Mouse (Mus musculus) common myeloid progenitor, adult 5-6 weeks (primary cell): Measurements from ENCODE around the gene Rnf215. TPM values are rescaled to one million over a fixed set of nuclear protein-coding genes. Genes with fewer than 3 reads are reported as not detected.
"Not testable (repeated sequence)": the region's sequence is repeated elsewhere in the genome, so short reads cannot be mapped to it uniquely, and the experiment has no call there.

ENCODE experiments used
- ATAC-seq: replicated peaks from 2 replicates; pipeline ENCODE4 v1.8.0; 2016; ENCODE audit warnings: low read depth, mild to moderate bottlenecking, moderate TSS enrichment, inconsistent platforms; ENCODE audit not compliant: poor library complexity, severe bottlenecking
- total RNA-seq: library from RNA; stranded (forward); fragments of 200-1000, 187-1606 nt; gene quantifications from 2 replicates; pipeline ENCODE4 v1.2.3, GENCODE M21; 2017

Gene Rnf215
- total RNA-seq, 1 experiment from 2014 or later, result 11.5 TPM

DNA sequence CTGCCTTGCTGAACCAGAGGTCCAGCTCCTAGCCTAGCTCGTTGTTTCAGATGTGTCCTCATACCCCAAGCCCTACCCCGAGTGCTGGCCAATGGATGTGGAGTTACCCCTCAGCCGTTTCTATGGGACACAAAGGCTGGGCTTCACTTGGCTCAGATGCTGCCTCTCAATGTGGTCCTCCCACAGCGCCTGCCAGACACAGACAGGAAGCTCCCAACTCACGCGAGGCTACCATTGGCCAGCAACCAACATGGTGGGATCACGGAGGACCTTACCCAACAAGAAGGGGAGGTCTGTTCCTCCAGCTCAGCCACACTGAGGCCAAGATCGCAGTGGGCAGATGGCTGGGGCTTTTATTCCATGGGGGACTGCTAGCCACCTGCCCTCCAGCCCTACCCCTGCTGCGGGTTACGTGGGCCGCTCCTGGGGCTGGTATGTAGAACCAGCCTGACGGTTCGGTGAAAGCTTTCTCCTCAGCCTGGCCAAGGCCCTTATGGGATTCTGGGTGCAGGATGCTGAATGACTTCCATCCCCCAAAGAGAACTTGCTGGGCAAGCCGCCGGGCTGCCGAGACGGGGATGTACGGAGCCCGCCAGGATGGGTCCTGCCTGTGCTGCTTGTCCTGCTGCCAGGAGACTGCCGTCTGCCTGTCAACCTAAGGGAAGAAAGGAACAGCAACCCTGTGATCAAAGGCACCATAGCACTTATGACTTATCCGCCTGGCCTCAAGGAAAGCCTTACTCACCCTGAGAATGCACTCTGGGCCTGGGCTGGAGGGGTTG lies 8.5 kb downstream of the Rnf215 start:
- ATAC-seq, result no peak

DNA sequence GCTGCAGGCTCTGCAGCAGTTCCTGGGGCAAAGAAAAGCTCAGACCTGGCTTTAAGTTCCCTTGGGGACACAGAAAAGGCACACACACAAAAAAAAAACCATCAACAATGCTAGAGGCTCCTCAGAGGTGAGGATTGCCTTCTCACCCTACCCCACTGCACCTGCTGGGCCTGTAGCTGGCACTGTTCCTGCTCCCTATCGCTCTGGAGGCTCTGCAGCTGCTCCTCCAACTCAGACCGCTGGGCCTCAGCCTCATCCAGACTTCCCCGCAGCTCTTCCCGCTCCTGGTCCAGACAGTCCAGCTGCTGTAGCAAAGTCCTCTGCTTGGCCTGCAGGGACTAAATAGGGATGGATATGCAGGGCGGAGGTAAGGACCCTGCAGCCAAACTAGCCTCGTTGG lies 11.4 kb downstream of the Rnf215 start:
- no peak for ATAC-seq

DNA sequence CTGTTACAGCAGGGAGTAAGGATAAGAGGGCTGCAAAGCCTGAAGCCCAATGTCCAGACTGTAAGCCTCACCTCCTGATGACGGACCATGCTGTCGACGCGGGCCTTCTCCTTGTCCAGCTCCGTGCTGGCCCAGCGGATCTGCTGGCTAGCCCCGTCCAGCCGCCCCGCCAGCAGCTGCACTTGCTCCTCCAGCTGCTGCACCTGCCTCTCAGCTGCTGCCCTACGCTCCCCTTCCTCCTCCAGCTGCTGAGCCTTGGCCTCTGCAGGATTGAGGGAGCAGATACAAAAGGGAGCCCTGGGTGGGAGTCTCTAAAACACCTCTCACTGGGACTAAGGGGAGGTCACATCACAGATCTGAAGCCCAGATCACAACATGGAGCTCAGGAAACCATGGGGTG lies 12.1 kb downstream of the Rnf215 start:
- no peak for ATAC-seq

DNA sequence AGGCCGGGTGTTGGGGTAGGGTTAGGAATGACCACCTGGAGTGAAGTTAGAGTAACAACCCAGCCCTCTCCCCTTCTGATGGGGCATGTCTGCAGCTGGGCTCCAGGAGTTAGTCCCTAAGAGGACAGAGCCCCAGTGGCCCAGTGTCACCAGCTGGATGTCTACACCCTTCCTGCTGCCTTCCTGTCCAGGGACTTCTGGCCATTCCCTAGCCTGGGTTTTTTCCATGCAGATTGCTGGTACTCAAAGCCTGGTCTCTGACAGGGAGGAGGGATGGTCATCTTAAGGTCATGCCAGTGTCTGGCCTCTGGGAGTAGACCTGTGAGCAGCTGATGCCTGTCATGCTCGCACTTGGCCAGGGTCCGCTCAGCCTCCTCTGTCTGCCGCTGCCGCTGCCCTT lies 13.1 kb downstream of the Rnf215 start:
- ATAC-seq, result no peak

DNA sequence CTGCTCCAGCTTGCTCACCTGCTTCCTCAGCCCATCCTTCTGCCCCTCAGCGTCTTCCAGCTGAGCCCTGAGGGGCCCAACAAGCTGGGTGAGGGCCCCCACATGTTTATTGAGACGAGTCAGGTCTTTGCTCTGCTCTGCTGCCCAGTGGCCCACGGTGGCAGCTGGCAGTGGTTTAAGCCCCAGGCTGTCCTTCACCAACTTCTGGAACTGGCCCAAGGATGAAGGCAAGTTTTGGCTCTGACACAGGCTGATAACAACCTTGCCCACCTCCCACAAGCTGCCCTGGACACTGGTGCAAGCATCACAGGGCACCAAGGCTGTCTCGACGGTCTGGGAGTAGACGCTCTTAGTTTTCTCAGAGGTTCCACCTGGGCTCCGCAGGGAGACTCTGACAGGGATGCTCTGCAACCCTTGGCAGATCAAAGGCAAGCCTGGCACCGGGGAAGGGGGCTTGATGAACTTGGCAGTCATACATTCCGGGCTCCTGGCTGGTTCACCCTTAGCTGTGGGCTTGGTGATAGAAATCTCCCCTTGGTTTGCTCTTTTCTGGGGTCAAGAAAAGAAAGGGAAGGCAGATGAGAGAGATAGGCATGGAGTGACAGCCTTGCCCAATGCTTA lies 13.6 kb downstream of the Rnf215 start:
- ATAC-seq, result no peak

DNA sequence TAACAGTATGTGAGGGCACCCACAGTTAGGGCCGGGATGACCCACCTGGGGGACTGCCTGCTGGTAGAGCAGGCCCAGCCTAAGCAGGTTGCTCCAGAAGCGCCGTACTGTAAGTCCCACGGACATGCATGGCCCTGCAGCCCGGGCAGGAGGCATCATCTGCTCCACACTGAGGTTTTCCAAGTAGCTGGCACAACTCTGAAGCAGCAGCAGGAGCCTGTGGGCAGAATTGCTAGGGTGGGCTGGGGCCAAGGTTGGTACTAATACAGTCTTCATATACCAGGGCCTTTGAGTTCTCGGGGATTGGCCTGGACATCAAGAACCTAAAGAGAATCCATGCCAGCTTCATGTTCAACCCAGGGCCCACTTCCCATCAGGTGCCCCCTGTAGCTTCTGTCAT lies 14.9 kb downstream of the Rnf215 start:
- no peak for ATAC-seq

DNA sequence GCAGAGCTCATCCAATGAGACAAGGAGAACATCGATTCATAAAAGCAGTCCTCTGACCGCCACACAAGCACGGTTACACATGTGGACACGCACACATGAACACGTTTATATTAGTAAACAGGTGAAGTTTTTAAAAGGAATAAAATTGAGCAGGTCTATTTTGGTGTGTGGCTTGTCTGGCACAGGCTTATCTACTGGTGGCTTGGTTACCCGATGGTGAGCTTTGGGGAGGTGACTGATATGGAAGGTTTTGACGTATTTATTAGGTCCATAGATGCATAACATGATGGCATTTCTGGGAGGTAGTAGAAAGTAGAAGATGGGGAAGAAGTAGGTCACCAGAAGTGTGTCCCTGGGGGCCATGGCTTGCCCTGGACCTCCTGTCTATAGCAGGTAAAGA lies 18.7 kb downstream of the Rnf215 start:
- ATAC-seq, result no peak

DNA sequence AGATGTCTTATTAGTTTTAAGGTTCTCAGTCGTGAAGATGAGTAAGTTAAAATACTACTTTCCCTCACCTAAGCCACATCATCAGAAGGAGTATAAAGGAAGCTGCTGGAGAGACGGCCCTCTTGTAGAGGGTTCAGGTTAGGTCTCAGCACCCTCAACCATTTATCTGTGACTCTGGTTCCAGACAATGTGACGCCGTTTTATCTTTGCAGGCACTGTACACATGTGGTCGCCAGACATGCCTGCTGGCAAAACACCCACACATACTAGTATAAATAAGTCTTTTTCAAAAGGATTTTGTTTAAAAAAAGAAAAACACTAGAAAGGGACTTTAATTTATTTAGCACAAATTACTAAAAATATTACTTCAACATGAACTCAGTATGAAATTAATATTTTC lies 20.6 kb downstream of the Rnf215 start:
- no peak for ATAC-seq

DNA sequence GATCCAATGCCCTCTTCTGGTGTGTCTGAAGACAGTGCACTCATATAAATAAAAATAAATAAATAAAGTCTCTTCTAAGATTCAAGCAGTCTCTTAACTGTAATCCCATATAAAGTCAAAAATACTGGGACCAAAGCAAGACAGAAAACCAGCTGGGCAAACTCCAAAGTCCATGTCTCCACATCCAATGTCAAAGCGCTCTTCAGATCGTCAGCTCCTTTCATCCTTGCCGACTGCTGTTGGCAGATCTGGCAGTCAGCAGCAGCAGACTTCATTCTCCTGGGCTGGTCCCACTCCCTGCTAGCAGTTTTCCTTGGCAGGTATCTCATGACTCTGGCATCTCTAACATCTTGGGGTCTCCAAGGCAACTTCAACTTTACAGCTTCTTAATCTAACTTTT lies 23.7 kb downstream of the Rnf215 start:
- ATAC-seq, result no peak

DNA sequence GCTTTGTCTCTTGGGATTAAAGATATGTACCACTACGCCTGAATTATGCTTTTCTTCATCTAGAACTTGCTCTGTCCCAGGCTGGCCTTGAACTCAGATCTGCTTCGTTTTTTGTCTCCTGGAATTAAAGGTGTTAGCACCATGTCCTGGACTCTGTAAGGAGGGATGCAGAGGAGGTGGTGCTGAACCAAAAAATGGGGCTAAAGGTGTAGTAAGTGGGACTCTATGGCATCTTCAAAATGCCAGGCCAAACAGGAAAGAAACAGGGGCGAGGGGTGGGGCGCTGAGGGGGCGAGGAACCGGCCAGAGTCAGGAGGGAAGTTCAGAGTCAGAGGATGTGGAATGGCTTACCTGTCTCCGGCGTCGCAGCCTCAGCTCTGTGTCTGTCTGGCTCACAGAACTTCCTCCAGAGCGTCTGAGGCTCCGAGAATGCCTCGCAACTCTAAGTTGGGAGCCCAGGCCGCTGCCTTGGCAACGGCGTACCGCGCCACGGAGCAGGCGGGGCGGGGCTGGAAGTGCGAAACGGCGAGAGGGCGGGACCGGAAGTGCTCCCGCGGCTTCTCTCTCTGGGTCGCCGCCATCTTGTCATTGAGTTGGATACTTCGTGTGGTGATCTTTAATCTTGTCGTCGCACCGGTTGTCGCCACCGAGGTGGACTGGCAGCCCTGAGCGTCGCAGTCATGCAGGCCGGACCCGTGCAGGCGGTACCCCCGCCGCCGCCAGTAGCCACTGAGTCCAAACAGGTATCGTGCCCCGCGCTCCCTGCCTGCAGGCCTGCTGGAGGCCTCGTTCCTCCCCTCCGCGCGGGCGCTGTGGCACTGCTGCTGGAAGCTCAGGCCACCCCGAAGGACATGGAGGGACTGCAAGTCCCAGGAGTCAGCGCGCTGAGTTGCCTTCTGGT lies 25.1 kb downstream of the Rnf215 start, which contains the start of the genes Ccdc157 and Sf3a1:
TSS of gene Ccdc157 (minus strand) at position 486 of the 901 bp plus-strand sequence.
TSS of gene Sf3a1 (plus strand) at position 543 of the 901 bp plus-strand sequence.
- ATAC-seq, result peak; percentile 98

DNA sequence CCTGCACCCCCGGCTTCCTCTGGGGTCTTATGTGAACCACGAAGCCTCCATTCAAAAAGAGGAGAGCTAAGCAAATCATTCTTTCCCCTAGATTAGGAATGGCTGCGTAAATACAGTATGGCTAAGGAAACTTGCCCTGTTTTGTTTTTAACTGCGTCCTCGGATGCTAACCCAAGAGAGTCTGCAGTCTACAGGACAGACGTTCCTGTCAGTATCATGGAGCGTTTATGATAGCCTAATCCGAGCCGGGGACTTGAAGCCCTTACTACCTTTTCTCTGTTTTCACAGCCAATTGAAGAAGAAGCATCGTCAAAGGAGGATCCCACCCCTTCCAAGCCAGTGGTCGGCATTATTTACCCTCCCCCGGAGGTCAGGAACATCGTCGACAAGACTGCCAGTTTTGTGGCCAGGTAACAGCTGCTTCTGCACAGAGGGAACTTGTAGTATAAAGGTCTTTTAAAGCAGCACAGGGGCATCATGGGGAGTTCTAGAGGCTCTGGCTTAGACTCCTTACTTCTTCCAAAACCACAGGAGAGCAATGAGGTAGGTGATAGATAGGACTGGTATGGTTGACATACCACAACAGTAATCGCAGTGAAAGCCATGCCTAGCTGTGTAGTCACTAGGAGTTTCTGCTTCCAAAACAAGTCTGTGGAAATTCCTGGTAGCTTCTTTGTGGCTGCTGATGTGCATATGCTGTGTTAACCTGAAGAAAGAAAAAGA lies 25.9 kb downstream of the Rnf215 start:
- ATAC-seq, result 0 out of 2 replicates have a peak, but pooled peaks have one; percentile 8

DNA sequence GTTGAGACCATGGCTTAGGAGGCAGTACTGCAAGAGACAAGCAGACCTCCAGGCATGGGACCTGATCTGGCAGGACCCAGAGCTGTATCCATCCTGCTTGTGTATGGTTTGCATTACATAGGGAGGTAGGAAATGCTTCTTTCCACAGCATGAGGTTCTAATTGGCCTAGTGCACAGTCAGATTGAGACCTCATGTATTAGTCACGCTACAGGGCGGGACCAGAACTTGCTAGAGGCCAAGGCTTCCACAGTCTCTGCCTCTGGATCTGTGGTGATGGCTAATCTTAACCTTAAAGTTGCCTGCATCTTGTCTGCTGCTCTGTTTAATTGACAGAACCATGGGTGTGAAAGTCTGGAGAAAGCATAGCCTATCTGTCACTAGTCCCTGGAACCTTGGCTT lies 29.7 kb downstream of the Rnf215 start:
- no peak for ATAC-seq

DNA sequence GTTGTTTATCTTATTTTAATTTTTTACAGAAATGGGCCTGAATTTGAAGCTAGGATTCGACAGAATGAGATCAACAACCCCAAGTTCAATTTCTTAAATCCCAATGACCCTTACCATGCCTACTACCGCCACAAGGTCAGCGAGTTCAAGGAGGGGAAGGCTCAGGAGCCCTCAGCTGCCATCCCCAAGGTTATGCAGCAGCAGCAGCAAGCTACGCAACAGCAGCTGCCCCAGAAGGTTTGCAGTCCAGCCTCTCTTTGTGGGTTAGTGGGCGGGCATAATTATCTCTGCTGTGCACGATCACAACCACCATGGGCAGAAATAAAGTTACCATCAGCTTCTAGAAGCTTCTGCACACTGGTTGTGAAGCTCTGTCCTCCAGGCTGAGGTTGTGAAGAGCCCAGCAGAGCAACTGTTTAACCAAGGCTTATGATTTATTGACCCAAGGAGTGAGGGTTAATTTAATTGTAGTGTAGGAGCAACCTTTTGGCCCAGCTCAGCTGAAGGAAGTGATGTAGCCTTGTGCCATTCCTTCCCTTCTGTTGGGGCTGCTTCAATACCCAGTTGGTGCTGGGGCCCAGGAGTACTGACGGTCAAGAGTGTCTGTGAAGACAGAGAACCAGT lies 31.6 kb downstream of the Rnf215 start:
- ATAC-seq, result no peak

DNA sequence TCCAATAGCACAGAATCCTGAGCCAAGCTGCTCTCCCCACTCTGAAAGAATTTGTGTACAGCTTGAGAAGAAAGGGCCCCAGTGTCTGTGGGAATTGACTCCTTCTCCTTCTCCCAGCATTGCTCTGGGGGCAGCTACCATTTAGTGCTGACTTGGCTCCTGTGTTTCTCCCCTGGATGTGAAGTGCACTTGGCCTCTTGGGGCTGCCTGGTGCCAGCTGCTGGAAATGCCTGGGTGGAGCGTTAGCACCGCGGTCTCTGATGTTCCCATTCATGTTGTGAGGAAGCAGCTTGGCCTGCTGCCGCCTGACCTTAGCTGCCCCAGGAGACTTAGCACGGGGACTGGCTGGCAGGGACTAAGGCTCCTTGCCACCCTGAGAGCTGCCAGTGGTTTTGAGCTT lies 39.6 kb downstream of the Rnf215 start:
- ATAC-seq, result no peak

DNA sequence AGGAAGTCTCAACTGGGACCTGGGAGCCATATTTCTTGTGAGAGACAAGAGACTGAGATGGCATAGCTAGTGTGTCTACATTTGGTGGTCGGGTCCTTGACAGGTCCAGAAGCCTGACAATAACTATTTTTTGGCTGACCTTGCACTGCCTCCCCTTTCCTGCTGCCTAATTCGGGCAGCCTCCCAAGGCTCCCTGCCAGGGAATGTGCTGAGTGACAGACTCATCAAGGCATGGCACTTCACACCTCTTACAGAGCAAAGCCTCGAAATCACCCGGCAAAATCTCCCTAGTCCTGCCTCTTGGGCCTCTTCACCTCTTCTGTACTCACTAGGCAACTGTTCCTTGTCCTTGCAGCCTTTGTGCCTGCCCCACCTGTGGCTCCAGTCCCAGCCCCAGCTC lies 42.7 kb downstream of the Rnf215 start:
- no peak for ATAC-seq

DNA sequence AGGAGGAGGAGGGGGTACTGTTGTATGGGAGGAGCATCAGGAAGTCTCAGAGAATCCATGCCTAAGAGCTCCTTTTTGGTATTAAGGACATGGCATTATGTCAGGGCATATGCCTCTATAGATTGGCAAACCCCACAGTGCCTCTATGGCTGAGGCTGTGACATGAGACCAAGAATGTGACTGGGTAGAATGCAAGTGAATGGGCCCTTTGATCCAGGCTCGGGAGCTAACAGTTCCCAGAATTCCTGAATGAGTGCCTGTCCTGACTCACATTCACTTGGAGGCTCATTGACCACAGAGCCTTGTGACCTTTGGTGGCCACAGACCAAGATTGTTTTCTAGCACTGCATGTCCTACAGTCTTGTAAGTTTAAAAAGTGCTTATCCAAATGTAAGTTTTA lies 47.1 kb downstream of the Rnf215 start:
- ATAC-seq, result no peak

DNA sequence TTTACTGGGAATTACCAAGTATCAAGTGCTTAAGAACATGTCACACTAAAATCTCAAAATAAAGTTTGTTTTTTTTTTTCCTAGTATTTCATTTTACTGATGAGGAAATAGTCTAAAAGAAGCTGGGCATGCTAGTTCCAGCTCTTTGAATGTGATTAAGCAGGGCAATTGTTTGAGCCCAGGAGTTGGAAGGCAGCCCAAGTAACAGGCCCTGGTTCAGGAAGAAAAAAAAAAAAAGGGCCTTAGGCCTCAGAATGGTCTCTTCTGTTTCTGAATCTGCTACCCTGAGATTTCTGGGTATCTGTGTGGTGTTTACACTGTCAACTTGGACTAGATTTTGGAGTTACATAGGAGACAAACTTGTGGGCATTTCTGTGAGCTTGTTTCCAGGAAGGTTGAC lies 48.5 kb downstream of the Rnf215 start:
- no peak for ATAC-seq

DNA sequence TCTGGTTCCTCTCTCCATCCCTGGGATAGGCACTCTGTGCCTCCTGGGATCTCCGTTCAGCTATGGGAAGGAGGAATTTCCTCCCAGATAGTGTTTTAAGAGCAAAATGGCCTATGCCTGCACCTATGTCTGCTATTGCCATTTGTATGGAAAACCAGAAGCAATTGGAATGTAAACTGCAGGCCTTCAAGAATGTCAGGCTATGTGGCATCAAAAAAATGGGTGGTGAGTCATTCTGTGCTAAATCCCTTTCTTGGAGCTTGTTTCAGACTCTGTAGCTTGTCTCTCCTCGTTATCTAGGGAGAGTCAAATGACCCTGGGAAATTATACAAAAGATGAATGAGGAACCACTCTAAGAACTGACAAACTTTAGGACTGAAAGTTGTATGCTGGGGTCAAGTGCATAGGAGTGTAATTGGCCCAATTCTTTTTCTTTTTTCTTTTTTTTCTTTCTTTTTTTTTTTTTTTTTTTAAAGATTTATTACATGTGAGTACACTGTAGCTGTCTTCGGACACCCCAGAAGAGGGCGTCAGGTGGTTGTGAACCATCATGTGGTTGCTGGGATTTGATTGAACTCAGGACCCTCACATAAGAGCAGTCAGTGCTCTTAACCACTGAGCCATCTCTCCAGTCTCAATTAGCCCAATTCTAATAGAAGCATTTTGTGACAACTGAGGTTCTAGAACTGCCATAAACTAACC lies 49.4 kb downstream of the Rnf215 start:
- ATAC-seq, result no peak

DNA sequence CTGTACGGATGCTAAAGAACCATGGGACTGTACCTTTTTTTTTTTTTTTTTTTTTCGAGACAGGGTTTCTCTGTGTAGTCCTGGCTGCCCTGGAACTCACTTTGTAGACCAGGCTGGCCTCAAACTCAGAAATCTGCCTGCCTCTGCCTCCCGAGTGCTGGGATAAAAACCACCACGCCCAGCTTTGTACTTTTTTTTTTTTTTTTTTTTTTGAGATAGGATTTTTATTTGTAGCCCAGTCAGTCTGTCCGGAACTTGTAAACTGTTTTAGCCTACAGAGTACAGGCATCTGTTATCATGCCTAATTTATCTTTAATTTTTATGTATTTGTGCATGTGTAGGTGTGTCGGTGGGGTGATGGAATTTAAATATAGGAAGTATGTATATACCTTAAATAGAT lies 50.5 kb downstream of the Rnf215 start:
- not testable (repeated sequence) for ATAC-seq
